Mouse (Mus musculus): ENCODE data around the gene Etl4. TPM values are rescaled to one million over a fixed set of nuclear protein-coding genes. Genes with fewer than 3 reads are reported as not detected.
"Not testable (repeated sequence)": the region's sequence is repeated elsewhere in the genome, so short reads cannot be mapped to it uniquely, and the experiment has no call there.

The Etl4 gene
- total and polyA plus RNA-seq, 3 experiments, result 29.8 to 40.3 (median 36.0) TPM

GRCm38 (mm10) chr2:20339919-20340318 lies 430.3 kb downstream of the Etl4 start:
- Histone ChIP-seq H3K27ac (no peak overlapping the region), H3K9ac (ENCODE audit: low read depth, low read length) (no peak overlapping the region), H3K36me3 (ENCODE audit: control insufficient read depth, insufficient read depth, low read length) (no peaks in the 10 kb centered on the region), H3K79me2 (replicated peaks; ENCODE audit: control insufficient read depth, insufficient read depth, low read length) (no peaks in the 10 kb centered on the region), H3K4me1 (ENCODE audit: control insufficient read depth, insufficient read depth, low read length) (no peaks in the 10 kb centered on the region), H3K27me3 (ENCODE audit: control insufficient read depth, insufficient read depth, low read length) (no peaks in the 10 kb centered on the region), H3K4me3 (peak overlapping the region; percentile 18)
- no peak for DNase-seq
- intact Hi-C loops (cut with DNase I), result no loop called here
- 25% methylated on average over 12 of the region's 12 CpGs for WGBS
- TF ChIP-seq POLR2A (IDR thresholded peaks at IDR 0.05; ENCODE audit: insufficient read depth, low read depth, low read length) (no peak), EP300 (IDR thresholded peaks at IDR 0.05; ENCODE audit: insufficient read depth, low read depth, low read length) (no peak), CTCF (IDR thresholded peaks at IDR 0.05) (no peak)

- H3K27ac ChIP-seq, result no peak overlapping the region
- no peaks in the 10 kb centered on the region for H3K27me3 ChIP-seq (ENCODE audit: control insufficient read depth, insufficient read depth, low read length)
- intact Hi-C loops (cut with DNase I), result no loop called here
- H3K4me3 ChIP-seq, result no peak overlapping the region
- no peaks in the 10 kb centered on the region for H3K36me3 ChIP-seq (ENCODE audit: control insufficient read depth, insufficient read depth, low read length)
- 80% methylated on average over 3 of the region's 3 CpGs for WGBS
- H3K9ac ChIP-seq (ENCODE audit: low read depth, low read length), result no peak overlapping the region
- TF ChIP-seq EP300 (IDR thresholded peaks at IDR 0.05; ENCODE audit: insufficient read depth, low read depth, low read length) (no peak), CTCF (IDR thresholded peaks at IDR 0.05) (no peak)
- no peak for DNase-seq
- no peaks in the 10 kb centered on the region for H3K4me1 ChIP-seq (ENCODE audit: control insufficient read depth, insufficient read depth, low read length)
- H3K79me2 ChIP-seq (replicated peaks; ENCODE audit: control insufficient read depth, insufficient read depth, low read length), result no peaks in the 10 kb centered on the region
Measured at GRCm38 (mm10) chr2:20346873-20347272, 437.3 kb downstream of the Etl4 start.

- TF ChIP-seq EP300 (IDR thresholded peaks at IDR 0.05; ENCODE audit: insufficient read depth, low read depth, low read length), result no peak
- no peak for TF ChIP-seq CTCF (IDR thresholded peaks at IDR 0.05)
- no peak for DNase-seq
- WGBS, result 89% methylated on average over 5 of the region's 5 CpGs
- no peak overlapping the region for H3K9ac ChIP-seq (ENCODE audit: low read depth, low read length)
- intact Hi-C loops (cut with DNase I), result no loop called here
- no peak overlapping the region for H3K4me3 ChIP-seq
- no peaks in the 10 kb centered on the region for H3K36me3 ChIP-seq (ENCODE audit: control insufficient read depth, insufficient read depth, low read length)
- H3K4me1 ChIP-seq (ENCODE audit: control insufficient read depth, insufficient read depth, low read length), result no peaks in the 10 kb centered on the region
- H3K27me3 ChIP-seq (ENCODE audit: control insufficient read depth, insufficient read depth, low read length), result no peaks in the 10 kb centered on the region
- H3K27ac ChIP-seq, result no peak overlapping the region
- no peaks in the 10 kb centered on the region for H3K79me2 ChIP-seq (replicated peaks; ENCODE audit: control insufficient read depth, insufficient read depth, low read length)
Measured at GRCm38 (mm10) chr2:20349268-20349667, 439.7 kb downstream of the Etl4 start.

GRCm38 (mm10) chr2:20352796-20353195 lies 443.2 kb downstream of the Etl4 start:
- Histone ChIP-seq H3K36me3 (ENCODE audit: control insufficient read depth, insufficient read depth, low read length) (no peaks in the 10 kb centered on the region), H3K27ac (no peak overlapping the region), H3K4me3 (no peak overlapping the region), H3K4me1 (ENCODE audit: control insufficient read depth, insufficient read depth, low read length) (no peaks in the 10 kb centered on the region), H3K9ac (ENCODE audit: low read depth, low read length) (no peak overlapping the region), H3K27me3 (ENCODE audit: control insufficient read depth, insufficient read depth, low read length) (no peaks in the 10 kb centered on the region), H3K79me2 (replicated peaks; ENCODE audit: control insufficient read depth, insufficient read depth, low read length) (no peaks in the 10 kb centered on the region)
- intact Hi-C loops (cut with DNase I), result no loop called here
- DNase-seq, result no peak
- TF ChIP-seq POLR2A (IDR thresholded peaks at IDR 0.05; ENCODE audit: insufficient read depth, low read depth, low read length), result no peak
- TF ChIP-seq CTCF (IDR thresholded peaks at IDR 0.05), result no peak
- TF ChIP-seq EP300 (IDR thresholded peaks at IDR 0.05; ENCODE audit: insufficient read depth, low read depth, low read length), result no peak

- TF ChIP-seq POLR2A (IDR thresholded peaks at IDR 0.05; ENCODE audit: insufficient read depth, low read depth, low read length) (no peak), EP300 (IDR thresholded peaks at IDR 0.05; ENCODE audit: insufficient read depth, low read depth, low read length) (no peak), CTCF (IDR thresholded peaks at IDR 0.05) (no peak)
- no peaks in the 10 kb centered on the region for H3K27me3 ChIP-seq (ENCODE audit: control insufficient read depth, insufficient read depth, low read length)
- no peaks in the 10 kb centered on the region for H3K36me3 ChIP-seq (ENCODE audit: control insufficient read depth, insufficient read depth, low read length)
- intact Hi-C loops (cut with DNase I), result no loop called here
- DNase-seq, result no peak
- WGBS, result 71% methylated on average over 2 of the region's 2 CpGs
- H3K27ac ChIP-seq, result no peak overlapping the region
- no peak overlapping the region for H3K9ac ChIP-seq (ENCODE audit: low read depth, low read length)
- H3K4me1 ChIP-seq (ENCODE audit: control insufficient read depth, insufficient read depth, low read length), result no peaks in the 10 kb centered on the region
- H3K4me3 ChIP-seq, result no peak overlapping the region
- H3K79me2 ChIP-seq (replicated peaks; ENCODE audit: control insufficient read depth, insufficient read depth, low read length), result no peaks in the 10 kb centered on the region
Measured at GRCm38 (mm10) chr2:20377026-20377425, 467.4 kb downstream of the Etl4 start.

- H3K4me3 ChIP-seq; H3K36me3 ChIP-seq (ENCODE audit: control insufficient read depth, insufficient read depth, low read length); H3K79me2 ChIP-seq (replicated peaks; ENCODE audit: control insufficient read depth, insufficient read depth, low read length); H3K4me1 ChIP-seq (ENCODE audit: control insufficient read depth, insufficient read depth, low read length); H3K27ac ChIP-seq; DNase-seq; H3K9ac ChIP-seq (ENCODE audit: low read depth, low read length); intact Hi-C loops (cut with DNase I); H3K27me3 ChIP-seq (ENCODE audit: control insufficient read depth, insufficient read depth, low read length): not testable (repeated sequence)
- WGBS, result 98% methylated on average over 5 of the region's 8 CpGs
Measured at GRCm38 (mm10) chr2:20380874-20381273, 471.3 kb downstream of the Etl4 start.

- intact Hi-C loops (cut with DNase I), result no loop called here
- H3K27ac ChIP-seq, result no peak overlapping the region
Measured at GRCm38 (mm10) chr2:20394083-20394482, 484.5 kb downstream of the Etl4 start.

More at GRCm38 (mm10) chr2:20394083-20394482, 484.5 kb downstream of the Etl4 start:
- Histone ChIP-seq H3K36me3 (ENCODE audit: control insufficient read depth, insufficient read depth, low read length) (no peaks in the 10 kb centered on the region), H3K27me3 (ENCODE audit: control insufficient read depth, insufficient read depth, low read length) (no peaks in the 10 kb centered on the region), H3K9ac (ENCODE audit: low read depth, low read length) (no peak overlapping the region), H3K4me3 (no peak overlapping the region), H3K4me1 (ENCODE audit: control insufficient read depth, insufficient read depth, low read length) (no peaks in the 10 kb centered on the region), H3K79me2 (replicated peaks; ENCODE audit: control insufficient read depth, insufficient read depth, low read length) (no peaks in the 10 kb centered on the region)
- TF ChIP-seq CTCF (IDR thresholded peaks at IDR 0.05), result no peak
- TF ChIP-seq EP300 (IDR thresholded peaks at IDR 0.05; ENCODE audit: insufficient read depth, low read depth, low read length), result no peak
- TF ChIP-seq POLR2A (IDR thresholded peaks at IDR 0.05; ENCODE audit: insufficient read depth, low read depth, low read length), result no peak
- DNase-seq, result no peak

All from heart, adult 2 months (tissue).